Mouse (Mus musculus) intestine, embryonic 14.5 days (tissue): ENCODE data around the gene Hebp1. TPM values are rescaled to one million over a fixed set of nuclear protein-coding genes. Genes with fewer than 3 reads are reported as not detected.
A peak's percentile ranks its signal among the peaks of the same experiment; 100 is the strongest.

ENCODE experiments used
- ATAC-seq: fragments of 200-750 bp; cut with Nextera tagmentation; replicated peaks from 2 replicates; pipeline ENCODE4 v1.8.0; 2017; ENCODE audit warnings: low read depth, moderate number of reproducible peaks, moderate TSS enrichment, moderate library complexity; ENCODE audit not compliant: low FRiP score, low TSS enrichment
- DNase-seq: peaks from one replicate; pipeline ENCODE4 v3.0.0-alpha.2; 2018; ENCODE audit warnings: low spot score
- H3K27ac ChIP-seq: fragments of 300-500 bp; sonication (generic); 2 replicates; pipeline ENCODE4 v1.5.1; 2014; ENCODE audit warnings: low read depth, mild to moderate bottlenecking, control low read depth
- H3K27me3 ChIP-seq: fragments of 300-500 bp; sonication (generic); replicated peaks from 2 replicates; pipeline ENCODE4 v1.6.1; 2014; ENCODE audit warnings: low read length, control low read depth; ENCODE audit not compliant: control insufficient read depth, insufficient read depth
- H3K36me3 ChIP-seq: fragments of 300-500 bp; sonication (generic); 2 replicates; pipeline ENCODE4 v1.6.1; 2014; ENCODE audit warnings: low read length, control low read depth; ENCODE audit not compliant: control insufficient read depth, insufficient read depth
- H3K4me1 ChIP-seq: fragments of 300-500 bp; sonication (generic); replicated peaks from 2 replicates; pipeline ENCODE4 v1.6.1; 2014; ENCODE audit warnings: low read length, control low read depth, mixed read lengths; ENCODE audit not compliant: control insufficient read depth, insufficient read depth
- H3K4me2 ChIP-seq: fragments of 300-500 bp; sonication (generic); 2 replicates; pipeline ENCODE4 v1.6.1; 2014; ENCODE audit warnings: low read length
- H3K4me3 ChIP-seq: fragments of 300-500 bp; sonication (generic); 2 replicates; pipeline ENCODE4 v1.5.1; 2014; ENCODE audit warnings: low read depth, low read length, control low read depth, mixed read lengths
- H3K9ac ChIP-seq: fragments of 300-500 bp; sonication (generic); 2 replicates; pipeline ENCODE4 v1.6.1; 2014; ENCODE audit warnings: mild to moderate bottlenecking, low read length
- H3K9me3 ChIP-seq: fragments of 300-500 bp; sonication (generic); 2 replicates; pipeline ENCODE4 v1.6.1; 2016; ENCODE audit warnings: low read length, control low read depth; ENCODE audit not compliant: control insufficient read depth
- WGBS: fragments of 180-500 bp; shearing (Covaris S2); extraction: QIAGEN DNeasy Blood & Tissue Kit; methylation state at CpG from one replicate; pipeline ENCODE4 v1.1.7; 2014; 5-methylcytosine and 5-hydroxymethylcytosine counted together
- polyA plus RNA-seq: library from polyadenylated mRNA; unstranded; fragments of >200 nt; fragmentation: Nextera tagmentation; extraction: Ambion mirVana; gene quantifications from 2 replicates; pipeline ENCODE4 v1.2.1, GENCODE M21; 2014

Gene Hebp1
- polyA plus RNA-seq, 1 experiment from 2014 or later = 14.7 TPM

DNA sequence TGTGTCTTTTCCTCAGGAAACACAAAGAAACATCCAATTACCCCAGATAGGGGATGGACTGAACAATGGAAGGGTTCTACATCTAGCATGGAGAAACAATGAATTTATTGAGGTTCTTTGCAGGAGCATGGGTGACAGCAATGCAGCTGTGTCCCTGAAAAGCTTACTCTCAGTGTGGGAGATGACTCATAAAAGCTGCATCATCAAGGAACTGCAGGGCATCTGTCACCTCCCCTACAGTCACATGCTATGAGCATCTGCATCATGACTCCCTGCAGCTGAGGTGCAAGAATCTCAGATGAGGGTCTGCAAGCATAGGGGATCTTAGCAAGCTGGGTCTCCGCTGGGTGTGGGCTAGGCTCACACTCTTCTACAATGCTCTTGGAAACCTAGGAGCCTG, 22.8 kb downstream of the Hebp1 start:
- no peaks in the 10 kb centered on the region for H3K36me3 ChIP-seq
- no peaks in the 10 kb centered on the region for H3K9me3 ChIP-seq
- WGBS = 91% methylated on average over 1 of the region's 1 CpGs
- H3K27ac ChIP-seq = no peak overlapping the region
- H3K4me3 ChIP-seq = no peak overlapping the region
- no peaks in the 10 kb centered on the region for H3K4me1 ChIP-seq
- DNase-seq = no peak
- H3K27me3 ChIP-seq = no peaks in the 10 kb centered on the region
- no peak for ATAC-seq
- no peak overlapping the region for H3K4me2 ChIP-seq
- H3K9ac ChIP-seq = no peak overlapping the region

DNA sequence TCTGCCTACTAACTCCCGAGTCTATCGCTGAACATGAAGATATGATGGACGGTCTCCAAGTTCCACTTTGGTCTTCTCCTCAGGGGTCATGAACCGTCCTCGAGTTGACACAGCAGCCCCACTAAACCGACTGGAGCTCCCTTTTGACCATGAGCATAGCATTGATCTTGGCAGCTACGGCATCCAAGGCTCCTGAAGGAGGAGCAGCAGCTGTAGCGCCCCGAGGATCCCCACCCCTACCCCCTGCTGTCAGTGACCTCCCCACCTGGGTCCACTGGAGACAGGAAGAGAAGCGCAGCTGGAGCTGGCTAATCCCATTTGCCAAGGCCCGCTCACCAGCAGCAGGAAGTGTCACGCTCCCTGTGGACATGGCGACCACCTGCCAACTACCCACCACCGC, 26.1 kb downstream of the Hebp1 start:
- Histone ChIP-seq H3K27ac (no peak overlapping the region), H3K9me3 (no peaks in the 10 kb centered on the region), H3K36me3 (no peaks in the 10 kb centered on the region), H3K4me3 (no peak overlapping the region), H3K27me3 (no peaks in the 10 kb centered on the region), H3K4me2 (no peak overlapping the region), H3K4me1 (0 out of 2 replicates have a peak, but pooled peaks cover 3% of the 10 kb centered on the region), H3K9ac (no peak overlapping the region)
- 74% methylated on average over 14 of the region's 14 CpGs for WGBS
- DNase-seq (no peak), ATAC-seq (no peak)

DNA sequence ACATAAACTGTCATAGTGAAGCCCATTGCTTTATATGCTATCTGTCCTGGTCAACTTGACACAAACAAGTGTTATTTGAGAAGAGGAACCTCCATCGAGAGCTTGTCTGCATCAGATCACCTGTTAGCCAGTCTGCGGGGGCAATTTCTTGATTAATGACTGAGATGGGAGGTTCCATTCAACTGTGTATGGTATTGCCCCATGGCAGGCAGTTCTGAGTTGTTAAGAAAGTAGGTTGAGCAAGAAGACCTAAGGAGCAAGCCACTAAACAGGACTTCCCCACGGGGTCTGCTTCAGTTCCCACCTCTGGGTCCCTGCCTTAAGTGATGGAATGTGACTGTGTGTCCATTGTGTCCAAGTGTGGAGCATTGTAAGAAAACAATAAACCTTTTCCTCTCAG, 28.6 kb downstream of the Hebp1 start:
- no peaks in the 10 kb centered on the region for H3K9me3 ChIP-seq
- H3K9ac ChIP-seq = no peak overlapping the region
- H3K4me2 ChIP-seq = no peak overlapping the region
- H3K36me3 ChIP-seq = no peaks in the 10 kb centered on the region
- H3K4me3 ChIP-seq = no peak overlapping the region
- no peaks in the 10 kb centered on the region for H3K27me3 ChIP-seq
- WGBS = 79% methylated on average over 3 of the region's 3 CpGs
- H3K4me1 ChIP-seq = 0 out of 2 replicates have a peak, but pooled peaks cover 3% of the 10 kb centered on the region
- H3K27ac ChIP-seq = no peak overlapping the region
- ATAC-seq (no peak), DNase-seq (no peak)

- WGBS = 72% methylated on average over 6 of the region's 6 CpGs
- Histone ChIP-seq H3K27me3 (no peaks in the 10 kb centered on the region), H3K36me3 (no peaks in the 10 kb centered on the region), H3K4me3 (peak overlapping the region; percentile 64), H3K27ac (no peak overlapping the region), H3K4me2 (peak overlapping the region; percentile 86), H3K4me1 (peaks cover 3% of the 10 kb centered on the region; the same call in 1 of the 2 replicates), H3K9ac (peak overlapping the region; percentile 78), H3K9me3 (no peaks in the 10 kb centered on the region)
- DNase-seq (no peak), ATAC-seq (no peak)
These were observed 29.4 kb downstream of the Hebp1 start for GRCm38 (mm10) chr6:135168471-135168870.

GRCm38 (mm10) chr6:135167380-135168311, 30.2 kb downstream of the Hebp1 start:
- peak overlapping the region; percentile 82 for H3K27ac ChIP-seq
- DNase-seq (peak; percentile 93), ATAC-seq (peak; percentile 95)
- no peaks in the 10 kb centered on the region for H3K9me3 ChIP-seq
- peak overlapping the region; percentile 78 for H3K9ac ChIP-seq
- no peaks in the 10 kb centered on the region for H3K36me3 ChIP-seq
- peak overlapping the region; percentile 64 for H3K4me3 ChIP-seq
- 3% methylated on average over 46 of the region's 46 CpGs for WGBS
- peaks cover 3% of the 10 kb centered on the region; the same call in 1 of the 2 replicates for H3K4me1 ChIP-seq
- peak overlapping the region; percentile 86 for H3K4me2 ChIP-seq
- no peaks in the 10 kb centered on the region for H3K27me3 ChIP-seq

DNA sequence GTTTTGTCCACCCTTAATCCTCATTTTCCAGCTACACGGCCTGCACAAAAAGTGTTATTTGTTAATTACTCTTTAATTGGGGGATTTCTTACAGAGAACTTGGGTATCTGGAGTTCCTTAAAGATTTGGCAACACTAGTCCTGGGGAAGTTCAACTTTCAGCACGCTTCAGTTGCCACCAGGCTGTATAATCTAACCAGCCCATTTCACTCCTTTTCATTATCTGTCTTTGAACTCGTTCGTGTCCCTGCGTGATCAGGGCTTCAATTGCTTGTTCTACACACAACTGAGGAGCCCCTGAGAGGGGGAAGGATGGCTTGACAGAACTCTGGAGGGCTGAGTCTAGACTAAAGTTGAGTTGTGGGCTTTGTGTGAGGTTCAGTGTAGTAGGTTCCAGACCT, 31.1 kb downstream of the Hebp1 start:
- ATAC-seq (no peak), DNase-seq (no peak)
- Histone ChIP-seq H3K9ac (no peak overlapping the region), H3K9me3 (no peaks in the 10 kb centered on the region), H3K4me2 (peak overlapping the region; percentile 86), H3K27ac (no peak overlapping the region), H3K27me3 (no peaks in the 10 kb centered on the region), H3K4me1 (peaks cover 3% of the 10 kb centered on the region; the same call in 1 of the 2 replicates), H3K36me3 (no peaks in the 10 kb centered on the region), H3K4me3 (peak overlapping the region; percentile 64; the same call in 1 of the 2 replicates)
- WGBS = 67% methylated on average over 5 of the region's 5 CpGs

DNA sequence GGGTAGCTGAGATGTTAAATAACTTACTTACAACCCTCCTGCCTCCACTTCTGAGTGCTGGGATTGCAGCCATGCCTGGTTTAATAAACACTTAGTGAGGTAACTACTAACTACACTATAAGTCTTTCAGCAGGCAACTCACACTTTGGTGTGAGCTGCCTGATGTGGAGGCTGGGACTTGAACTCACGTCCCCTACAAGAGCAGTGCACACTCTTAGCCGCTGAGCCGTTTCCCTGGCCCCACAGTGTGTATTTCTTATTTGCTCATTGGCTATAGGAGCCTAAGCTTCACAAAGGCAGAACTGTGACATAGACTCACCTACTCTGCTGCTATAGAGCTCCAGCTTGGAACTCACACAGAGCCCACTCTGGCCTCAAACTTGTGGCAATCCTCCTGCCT, 31.6 kb downstream of the Hebp1 start:
- no peak for DNase-seq
- 90% methylated on average over 3 of the region's 3 CpGs for WGBS
- no peaks in the 10 kb centered on the region for H3K36me3 ChIP-seq
- no peaks in the 10 kb centered on the region for H3K9me3 ChIP-seq
- no peak for ATAC-seq
- H3K27ac ChIP-seq = no peak overlapping the region
- H3K9ac ChIP-seq = no peak overlapping the region
- no peaks in the 10 kb centered on the region for H3K27me3 ChIP-seq
- H3K4me3 ChIP-seq = no peak overlapping the region
- 0 out of 2 replicates have a peak overlapping the region, but pooled peaks have one; percentile 86 for H3K4me2 ChIP-seq
- peaks cover 3% of the 10 kb centered on the region; the same call in 1 of the 2 replicates for H3K4me1 ChIP-seq

DNA sequence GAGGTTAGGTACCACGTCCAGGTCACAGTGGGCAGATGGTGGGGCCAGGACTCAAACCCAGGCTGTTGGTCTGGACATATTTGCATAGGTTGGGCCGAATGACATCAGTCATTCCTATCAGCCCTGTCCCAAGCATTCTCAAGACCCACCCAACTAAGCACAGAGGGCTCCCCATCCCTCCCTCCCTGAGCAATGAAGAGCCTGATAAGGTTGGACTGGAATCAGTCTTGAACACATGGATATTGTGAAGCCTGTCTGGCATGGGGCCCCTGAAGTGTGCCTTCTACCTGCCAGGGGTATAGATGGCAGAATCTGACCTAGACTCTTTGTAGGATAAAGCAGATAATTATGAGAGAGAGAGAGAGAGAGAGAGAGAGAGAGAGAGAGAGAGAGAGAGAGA, 32.1 kb downstream of the Hebp1 start:
- Histone ChIP-seq H3K4me1 (peaks cover 3% of the 10 kb centered on the region; the same call in 1 of the 2 replicates), H3K9me3 (no peaks in the 10 kb centered on the region), H3K4me2 (no peak overlapping the region), H3K27ac (no peak overlapping the region), H3K4me3 (no peak overlapping the region), H3K27me3 (no peaks in the 10 kb centered on the region), H3K36me3 (no peaks in the 10 kb centered on the region), H3K9ac (no peak overlapping the region)
- WGBS = 74% methylated on average over 2 of the region's 2 CpGs
- DNase-seq = no peak
- no peak for ATAC-seq
